23 mouse cellular contexts compared by ENCODE assay signal in genomic region chr5:29759318-29759717, GRCm38 (mm10). TPM values are rescaled to one million over a fixed set of nuclear protein-coding genes. Genes with fewer than 3 reads are reported as not detected.
DNase-seq lines count a peak whose midpoint lies in the region; TF ChIP-seq lines count a peak whose summit lies in the region.
"Had no signal": no experiment of that assay in that cellular context is flagged by ENCODE, and none has a peak within 500 bp of the region (broad histone marks: within the 10 kb centered on the region; RNA-seq: fewer than 3 reads in every experiment).

No protein-coding gene starts in this region.

- no peaks in the 10 kb centered on the region for H3K27me3 ChIP-seq in MEL (ENCODE audit: control insufficient read depth in 1 of 2, insufficient read depth in 2 of 2, low read length in 2 of 2)
- H3K27me3 ChIP-seq: CH12.LX, Patski had no signal

- H3K36me3 ChIP-seq in MEL (ENCODE audit: control insufficient read depth in 1 of 2, insufficient read depth in 2 of 2, low read length in 2 of 2): peaks cover 17 to 54% of the 10 kb centered on the region in 2 experiments

- TF ChIP-seq POLR2A in MEL (IDR thresholded peaks at IDR 0.05; ENCODE audit: control insufficient read depth in 1 of 2, insufficient read depth in 1 of 2, low read depth in 1 of 2, low read length in 2 of 2, poor library complexity in 1 of 2): no peak

- no peak for TF ChIP-seq RAD21 in MEL (IDR thresholded peaks at IDR 0.05; ENCODE audit: low read depth, low read length)

- no peaks in the 10 kb centered on the region for H3K9me3 ChIP-seq in MEL (replicated peaks; ENCODE audit: insufficient read depth, low read length)
- H3K9me3 ChIP-seq: G1E had no signal

- TF ChIP-seq CTCF in gastrocnemius, adult 2 months (IDR thresholded peaks at IDR 0.05): no peak
- no peak for TF ChIP-seq CTCF in MEL (IDR thresholded peaks at IDR 0.05 in 2 of 3, conservative IDR thresholded peaks at IDR 0.05 in 1 of 3; ENCODE audit: control insufficient read depth in 1 of 3, insufficient read depth in 1 of 3, low read depth in 2 of 3, low read length in 3 of 3, poor library complexity in 1 of 3, severe bottlenecking in 1 of 3)

- H3K9ac ChIP-seq in MEL (ENCODE audit: control insufficient read depth, low read depth, low read length, poor library complexity, severe bottlenecking): no peak overlapping the region

- no peak overlapping the region for H3K4me3 ChIP-seq in gastrocnemius, adult 2 months
- H3K4me3 ChIP-seq in MEL (ENCODE audit: control insufficient read depth in 1 of 2, insufficient read depth in 1 of 2, low read depth in 2 of 2, low read length in 2 of 2): no peak overlapping the region

- intact Hi-C loops in gastrocnemius, adult 2 months (cut with DNase I): no loop called here

- H3K4me1 ChIP-seq in MEL (ENCODE audit: control insufficient read depth in 1 of 2, insufficient read depth in 2 of 2, low read length in 2 of 2): peaks cover 2 to 6% of the 10 kb centered on the region in 2 experiments; a peak in 3 of 4 replicates

- DNase-seq in gastrocnemius, adult 2 months: no peak
- no peak for DNase-seq in gastrocnemius, adult 18-20 months (ENCODE audit: low spot score)
- DNase-seq in MEL (ENCODE audit: low read depth, low spot score): peak; percentile 77
- peak; percentile 34 for DNase-seq in MEL-GATA-1-ER (ENCODE audit: extremely low read depth, low read depth)
- DNase-seq in lung, postnatal 4 days: no peak
- no peak for DNase-seq in cerebellum, adult 11-12 months
- DNase-seq: adrenal gland, adult 2 months; adrenal gland, adult 8-10 months; adrenal gland, postnatal 10 days; adrenal gland, postnatal 14 days; adrenal gland, postnatal 25 days; adrenal gland, postnatal 36 days; B cell, adult 2 months; cerebellum, adult 11 months; cerebellum, adult 18-20 months; cerebellum, adult 2 months; cerebellum, adult 8-10 months; cerebellum, adult 9-10 months had no signal

- 0 out of 2 replicates have a peak overlapping the region, but pooled peaks have one; percentile 69 for H3K27ac ChIP-seq in gastrocnemius, adult 2 months
- H3K27ac ChIP-seq in MEL (ENCODE audit: control insufficient read depth, low read depth, low read length): no peak overlapping the region

- H3K79me2 ChIP-seq in MEL (ENCODE audit: control insufficient read depth, insufficient read depth, low read length, poor library complexity): 0 out of 2 replicates have a peak, but pooled peaks cover 1% of the 10 kb centered on the region

- peak in 1 of 2 experiments; percentile 63; a peak in 2 of 4 replicates for TF ChIP-seq EP300 in MEL (IDR thresholded peaks at IDR 0.05; ENCODE audit: low read depth in 1 of 2, low read length in 2 of 2)

TF ChIP-seq in MEL, 35 proteins besides CTCF, POLR2A, EP300 and RAD21:
- TF ChIP-seq BHLHE40 (IDR thresholded peaks at IDR 0.05; ENCODE audit: borderline replicate concordance, low read depth, low read length): peak; percentile 43; the same call in 1 of the 2 replicates
- TF ChIP-seq SIN3A (IDR thresholded peaks at IDR 0.05; ENCODE audit: low read length): peak; percentile 25; the same call in 1 of the 2 replicates
- TF ChIP-seq POLR2AphosphoS2 (IDR thresholded peaks at IDR 0.05; ENCODE audit: low read length): 0 out of 2 replicates have a peak, but pooled peaks have one; percentile 26
- TF ChIP-seq GABPA (IDR thresholded peaks at IDR 0.05; ENCODE audit: low read depth, low read length): no peak
- 0 out of 2 replicates have a peak, but pooled peaks have one; percentile 26 for TF ChIP-seq MYC (IDR thresholded peaks at IDR 0.05; ENCODE audit: low read depth, low read length)

RNA-seq across cellular contexts. Expression of gene Gm5129, which starts 23.6 kb away (rescaled TPM):
- total RNA-seq in gastrocnemius, adult 2 months (2021): not detected
- total RNA-seq in gastrocnemius, adult 18-20 months (2021): 1 to 10 TPM in 1 of 2 experiments, not detected in 1; 1.1 TPM
- 1.0 TPM in 1 of 2 replicates, not detected in the other for total RNA-seq in MEL (2012; rRNA removed)
- polyA plus RNA-seq in MEL (2012; ENCODE audit: insufficient read depth in 1 of 2, insufficient read length in 2 of 2, low read depth in 1 of 2, low replicate concordance in 2 of 2, missing spikeins in 1 of 2): not detected
- total RNA-seq: adrenal gland, postnatal 10 days; adrenal gland, postnatal 14 days; adrenal gland, postnatal 25 days; ES-E14 had no signal
- polyA plus RNA-seq: activated CD4-positive, CD25-positive, alpha-beta regulatory T cell, adult 4 months; adrenal gland, adult 2 months; Patski had no signal

RNA-seq across cellular contexts. Expression of gene Dnajb6, which starts 23.8 kb away (rescaled TPM):
- 10 to 100 TPM; 76.9 to 78.9 TPM for total RNA-seq in gastrocnemius, adult 2 months (2021)
- 10 to 100 TPM; 76.6 to 88.0 TPM for total RNA-seq in gastrocnemius, adult 18-20 months (2021)
- 125 and 131 TPM in 2 replicates for total RNA-seq in MEL (2012; rRNA removed)
- polyA plus RNA-seq in MEL (2012; ENCODE audit: insufficient read depth in 1 of 2, insufficient read length in 2 of 2, low read depth in 1 of 2, low replicate concordance in 2 of 2, missing spikeins in 1 of 2): 100 to 1,000 TPM in 1 of 2 experiments, not detected in 1; 157 TPM

Comparison
In these comparisons a context has a peak if more than half of its experiments do, and no peak if none do; other contexts are left out.
1. DNase-seq: peak in MEL (single experiment) and MEL-GATA-1-ER (single experiment); none in gastrocnemius, adult 2 months (single experiment), gastrocnemius, adult 18-20 months (single experiment), lung, postnatal 4 days (0 of 2) and cerebellum, adult 11-12 months (single experiment).